Mouse (Mus musculus) gastrocnemius, postnatal 25 days (tissue): ENCODE measurements at regions not wholly inside any gene's neighbourhood (a gene's known extent, or its start where the extent isn't known, plus 50 kb on each side); places are given as distances from the start of the nearest gene placed in this dataset.

ENCODE experiments used
- DNase-seq: peaks from one replicate; pipeline ENCODE4 v3.0.0; 2022

DNA sequence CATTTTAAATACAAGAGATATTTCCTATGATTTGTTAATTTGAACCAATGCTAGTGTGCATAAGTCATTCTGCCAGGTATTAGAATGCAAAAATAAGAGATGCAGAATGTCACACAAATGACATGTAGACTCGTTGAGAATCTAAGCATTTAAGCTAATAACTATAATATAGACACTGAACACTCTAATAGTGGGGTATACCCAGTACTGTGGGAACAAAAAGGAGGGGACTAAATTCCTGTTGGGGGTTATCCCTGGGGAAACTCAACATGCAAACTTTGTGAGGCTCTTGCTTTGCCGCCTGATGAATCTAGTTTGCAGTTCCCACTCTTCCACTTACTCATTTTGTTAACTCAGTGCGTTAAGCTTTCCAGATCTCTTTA is 154.0 kb upstream of the Tnc start:
- no peak for DNase-seq

DNA sequence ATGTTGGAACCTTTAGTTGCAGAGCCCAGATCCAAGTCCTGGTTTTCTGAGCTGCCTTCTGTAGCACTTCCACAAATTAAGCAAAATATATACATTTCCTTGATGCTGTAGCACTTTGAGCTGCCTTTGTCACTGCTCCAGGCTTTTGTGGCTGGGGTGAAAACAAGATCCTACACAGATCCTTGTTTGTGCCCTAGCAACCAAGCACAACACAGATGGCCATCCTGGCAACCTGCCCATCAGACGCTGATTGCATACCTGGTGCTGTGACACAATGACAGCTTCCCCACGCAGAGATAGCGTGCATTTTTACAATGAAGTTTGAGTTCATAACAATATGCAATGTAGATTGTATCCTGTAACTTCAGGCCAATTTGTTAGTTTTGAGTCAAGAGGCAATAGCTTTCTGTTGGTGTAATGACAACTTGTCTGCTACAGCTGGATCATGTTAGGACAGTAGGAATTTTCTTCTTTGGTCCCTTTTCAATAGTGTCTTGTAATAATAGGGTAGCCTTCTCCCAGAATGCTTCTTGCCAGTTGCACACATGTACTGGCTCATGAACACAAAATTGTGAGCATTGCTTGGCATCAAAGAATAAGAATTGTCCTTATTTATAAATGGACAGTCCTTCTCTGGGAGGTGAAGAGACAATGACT is 153.5 kb upstream of the Tnc start:
- no peak for DNase-seq

DNA sequence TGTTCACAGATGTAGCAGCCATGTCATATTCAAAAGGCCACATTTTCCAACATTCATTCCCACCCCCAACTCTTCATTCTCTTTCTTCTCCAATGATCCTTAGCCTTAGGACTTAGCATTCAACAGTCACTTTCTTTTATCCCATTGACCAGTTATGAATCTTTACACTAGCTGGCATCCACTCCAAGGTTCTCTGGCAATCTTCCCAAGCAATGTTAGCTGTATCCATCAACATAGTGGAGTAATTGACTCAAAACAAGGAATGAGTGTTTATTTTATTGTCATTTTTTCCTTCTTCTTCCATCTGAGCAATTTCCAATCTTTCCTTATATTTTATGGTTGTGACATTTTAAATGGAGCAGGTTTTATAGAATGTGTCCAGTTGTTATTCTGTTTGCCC is 138.2 kb upstream of the Tnc start:
- DNase-seq: no peak

DNA sequence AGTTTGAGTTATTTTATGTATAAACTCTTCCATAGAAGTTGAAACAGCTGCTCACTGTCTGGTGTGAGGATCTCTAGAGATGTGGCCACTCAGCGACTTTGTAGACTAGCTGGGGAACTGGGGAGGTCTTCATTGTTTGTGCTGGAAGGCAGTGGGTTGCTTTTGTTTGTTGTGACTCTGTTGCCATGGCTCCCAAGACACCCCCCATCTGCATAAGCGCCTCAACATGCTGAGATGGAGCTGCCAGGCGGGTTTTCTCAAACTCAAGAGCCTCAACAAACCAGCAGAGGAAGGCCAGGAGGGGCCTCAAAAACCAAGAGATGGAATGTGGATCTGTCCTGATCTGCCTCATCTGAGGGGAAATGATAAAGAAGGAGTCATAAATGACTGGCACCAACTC is 129.1 kb upstream of the Tnc start:
- no peak for DNase-seq

DNA sequence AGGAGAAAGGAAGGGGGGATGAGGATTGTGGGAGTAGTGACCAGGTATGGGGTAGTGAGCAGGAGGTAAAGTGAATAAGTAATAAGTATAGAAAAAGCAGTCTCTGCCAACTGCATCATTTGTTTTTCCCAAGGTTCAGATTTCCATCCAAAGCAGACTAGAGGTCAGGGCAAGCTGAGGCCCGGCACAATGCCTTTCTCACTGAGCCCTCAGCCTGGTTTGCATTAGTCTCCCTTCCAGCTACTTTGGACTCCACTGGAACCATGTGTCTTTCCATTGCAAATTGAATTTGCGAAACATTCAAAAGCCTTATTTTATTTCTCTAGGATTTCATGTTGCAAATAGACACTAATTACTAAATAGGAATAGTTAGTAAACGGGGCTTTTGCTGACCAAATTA is 124.7 kb upstream of the Tnc start:
- no peak for DNase-seq

DNA sequence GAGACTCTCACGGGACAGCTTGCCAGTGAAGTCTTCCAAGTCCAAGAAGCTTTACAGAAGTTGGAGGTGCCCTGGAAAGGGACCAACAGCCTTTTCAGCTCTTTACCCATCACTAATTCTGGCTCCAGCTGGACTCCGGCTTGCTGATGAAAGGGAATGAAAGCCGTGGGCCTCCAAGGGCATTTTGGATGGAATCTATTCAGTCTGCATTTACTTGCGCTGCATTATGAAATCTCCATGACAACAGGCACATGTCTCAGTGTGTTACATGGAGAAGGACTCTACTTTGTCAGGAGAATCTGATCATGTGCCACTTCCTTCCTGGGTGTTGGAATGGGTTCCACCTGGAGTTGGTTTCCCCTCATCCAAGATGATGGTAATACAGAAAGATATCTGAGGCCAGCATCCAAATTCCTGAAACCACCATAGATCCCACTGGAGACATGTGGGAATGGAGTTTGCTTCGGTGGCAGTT is 102.2 kb upstream of the Tnc start:
- no peak for DNase-seq

DNA sequence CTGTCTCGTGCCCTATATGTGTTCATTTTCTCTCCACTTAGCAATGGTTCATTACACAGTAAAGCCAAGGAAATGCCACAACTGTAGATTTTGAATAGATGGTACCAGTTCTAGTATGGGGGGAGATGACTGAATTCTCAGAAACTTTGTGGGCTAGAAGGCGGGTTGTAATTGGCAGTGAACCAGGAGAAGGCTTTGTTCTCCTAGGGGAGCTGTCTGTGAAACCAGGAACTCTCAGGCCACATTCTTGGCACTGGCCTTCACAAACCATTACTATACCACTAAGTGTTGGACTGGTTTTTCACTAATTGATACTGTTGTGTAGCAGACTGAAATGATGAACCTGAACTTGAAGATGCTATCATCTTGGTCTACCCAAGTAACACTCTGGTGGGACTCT is 99.1 kb upstream of the Tnc start:
- DNase-seq: no peak

DNA sequence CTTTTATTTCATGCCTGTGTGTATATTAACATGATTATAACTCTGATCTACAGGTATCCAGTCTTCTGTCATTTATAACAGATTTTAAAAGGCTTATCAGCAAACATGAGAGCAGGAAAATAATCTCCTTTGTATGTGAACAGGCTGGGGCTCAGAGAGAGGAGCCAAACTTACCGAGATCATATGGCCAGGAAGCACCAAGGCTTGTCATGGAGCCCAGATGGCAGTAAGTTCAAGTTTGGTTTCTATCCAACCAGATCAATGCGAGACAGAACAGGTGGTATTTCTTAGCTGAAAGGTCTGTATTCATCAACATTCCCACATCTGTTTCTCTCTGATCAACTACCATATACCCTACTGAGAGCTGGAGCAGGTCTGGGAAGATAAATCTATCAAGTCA is 96.1 kb upstream of the Tnc start:
- DNase-seq: no peak

DNA sequence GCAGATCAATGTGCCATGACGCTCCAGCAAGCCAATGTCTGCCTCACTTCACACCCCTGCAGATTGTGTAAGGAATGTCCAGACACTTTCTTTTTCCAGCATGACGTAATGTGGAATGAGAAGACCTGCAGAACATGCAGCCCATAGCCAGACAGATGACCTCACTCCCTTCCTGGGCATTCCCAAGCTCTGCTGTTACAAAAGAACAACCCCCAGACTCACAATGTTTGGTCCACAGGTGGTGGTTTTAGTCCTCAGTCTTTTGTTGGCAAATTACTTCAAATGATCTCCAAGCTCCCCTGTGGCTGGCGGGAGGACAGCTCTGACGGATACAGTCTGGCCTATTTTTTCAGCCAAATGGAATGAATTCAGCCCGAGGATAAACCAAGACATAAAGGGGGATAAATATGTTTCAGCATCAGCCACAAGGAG is 95.6 kb upstream of the Tnc start:
- DNase-seq: no peak

DNA sequence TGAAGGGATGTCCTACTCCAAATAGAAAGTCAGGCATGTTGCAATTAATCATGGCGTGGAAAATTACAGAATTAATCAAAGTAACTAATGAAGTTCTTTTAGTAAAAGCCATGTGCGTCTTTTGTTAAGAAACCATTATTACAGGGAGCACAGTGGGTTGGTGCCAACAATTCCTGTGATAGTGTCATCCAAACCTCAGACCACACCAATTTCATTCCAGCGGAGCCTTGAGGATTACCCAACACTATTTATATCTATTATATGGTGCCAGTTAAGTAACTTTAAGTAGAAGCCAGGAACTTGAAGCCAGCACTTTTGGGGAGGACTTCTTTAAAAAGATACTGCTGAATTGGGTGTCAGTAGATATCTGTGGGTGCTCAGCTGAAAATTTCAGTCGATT is 93.0 kb upstream of the Tnc start:
- DNase-seq: no peak

DNA sequence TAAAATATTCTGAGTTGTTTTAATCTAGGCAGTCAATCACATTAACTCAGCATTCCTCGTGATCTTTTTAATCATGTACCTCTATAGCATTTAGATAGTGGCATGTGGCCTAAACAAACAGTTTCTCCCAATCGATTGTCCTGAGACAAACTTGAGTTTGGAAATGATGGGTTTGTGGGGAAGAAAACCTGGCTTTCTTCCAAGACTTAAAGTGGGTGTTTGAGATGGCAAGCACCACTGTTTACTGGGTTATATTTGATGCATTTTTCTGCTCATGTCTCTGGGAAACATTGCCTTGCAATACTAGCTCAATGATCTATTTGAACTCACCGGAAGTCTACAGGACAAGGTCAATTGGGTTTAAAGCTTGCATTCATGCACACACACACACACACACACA is 88.2 kb upstream of the Tnc start:
- no peak for DNase-seq

DNA sequence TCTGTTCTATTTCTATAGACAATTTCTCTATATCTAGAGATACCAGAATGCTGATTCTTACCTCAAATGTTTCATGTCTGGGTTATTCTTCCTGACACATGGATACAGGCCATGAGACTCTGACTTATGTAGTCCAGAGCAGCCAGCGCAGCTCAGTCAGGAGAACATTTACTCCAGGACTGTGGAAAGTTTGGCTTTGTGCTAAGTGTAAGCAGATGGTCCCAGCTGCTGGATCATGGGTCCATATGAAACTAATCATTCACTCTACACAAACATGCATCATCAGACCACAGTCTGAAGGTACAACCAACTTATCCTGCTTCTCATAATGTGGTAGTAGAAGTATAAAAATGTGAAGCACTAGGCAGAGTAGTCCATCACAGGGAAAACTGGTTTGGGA is 82.5 kb upstream of the Tnc start:
- DNase-seq: no peak

DNA sequence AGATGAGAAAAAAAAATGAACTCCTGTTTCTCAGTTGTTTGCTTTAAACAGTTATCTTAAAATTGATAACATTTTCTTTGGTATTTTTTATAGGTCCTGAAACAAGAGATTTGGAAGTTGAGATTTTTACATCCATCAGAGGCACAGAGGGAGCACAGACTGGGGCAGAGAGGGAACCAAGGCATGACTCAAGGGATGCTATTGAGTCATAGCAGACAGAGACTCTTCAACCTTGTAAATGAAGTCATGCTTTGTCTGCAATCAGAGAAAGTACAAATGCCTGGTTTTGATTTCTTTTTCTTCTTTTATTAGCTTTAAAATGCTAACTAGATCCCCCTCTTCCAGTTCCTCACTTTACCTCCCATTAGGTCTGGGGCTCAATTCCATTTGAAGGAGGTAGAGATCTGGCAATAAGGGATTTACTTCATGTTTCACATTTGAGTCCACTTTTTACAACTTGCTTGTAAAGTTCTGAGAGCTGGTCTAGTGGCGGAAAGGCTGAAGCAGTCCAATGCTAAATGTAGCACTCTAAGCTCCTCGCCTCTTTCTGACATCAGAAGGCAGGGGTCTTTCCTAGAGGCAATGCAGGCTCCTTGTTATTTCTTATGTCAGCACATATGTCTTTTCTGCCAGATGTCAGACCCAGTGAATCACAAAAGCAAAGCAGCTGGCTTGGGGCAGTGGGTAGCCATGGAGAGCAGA is 77.7 kb upstream of the Tnc start:
- no peak for DNase-seq

DNA sequence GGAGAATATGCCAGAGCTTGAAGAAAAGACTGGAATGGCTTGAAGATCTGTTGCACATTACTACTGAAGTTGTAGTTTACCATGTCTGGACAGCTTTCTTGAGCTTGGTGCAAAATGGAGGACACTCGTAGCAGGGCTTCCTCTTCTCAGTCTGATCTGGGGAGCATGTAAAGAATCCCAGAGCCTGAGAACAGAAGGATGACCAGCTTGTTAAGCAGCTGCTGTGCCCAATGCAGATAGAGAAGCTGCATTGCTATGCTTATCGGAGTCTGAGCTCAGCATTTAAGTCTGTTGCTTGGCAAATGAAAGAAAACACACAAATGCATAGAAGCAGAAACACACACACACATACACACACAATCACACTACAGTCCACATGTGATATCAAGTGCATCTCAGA is 76.9 kb upstream of the Tnc start:
- DNase-seq: no peak

DNA sequence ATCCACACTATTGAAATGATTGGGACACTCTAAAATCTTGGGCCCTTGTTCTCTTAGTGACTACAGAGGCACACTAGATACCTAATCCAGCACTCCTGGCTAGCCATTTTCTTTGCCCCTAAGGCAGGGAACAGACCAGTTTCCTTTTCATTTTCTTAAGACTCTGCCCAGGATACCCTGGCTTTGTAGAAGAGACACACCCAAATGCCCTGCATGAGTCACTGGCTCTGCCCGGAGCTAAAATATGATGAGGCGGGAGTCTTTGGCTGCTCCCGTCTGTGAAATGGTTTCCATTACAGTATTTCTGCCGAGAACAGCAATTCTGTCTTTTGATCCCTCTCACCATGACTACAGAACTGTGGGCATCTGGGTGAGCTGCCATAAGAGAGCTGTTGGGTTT is 51.4 kb upstream of the Tnc start:
- DNase-seq: no peak
